Mouse (Mus musculus): ENCODE measurements around the gene Tmco5b.

Tmco5b gene

GRCm38 (mm10) chr2:113285432-113285831 is at the start of gene Tmco5b:
Tmco5b (plus strand) TSS chr2:113285732.
- DNase-seq, result no peak

DNA sequence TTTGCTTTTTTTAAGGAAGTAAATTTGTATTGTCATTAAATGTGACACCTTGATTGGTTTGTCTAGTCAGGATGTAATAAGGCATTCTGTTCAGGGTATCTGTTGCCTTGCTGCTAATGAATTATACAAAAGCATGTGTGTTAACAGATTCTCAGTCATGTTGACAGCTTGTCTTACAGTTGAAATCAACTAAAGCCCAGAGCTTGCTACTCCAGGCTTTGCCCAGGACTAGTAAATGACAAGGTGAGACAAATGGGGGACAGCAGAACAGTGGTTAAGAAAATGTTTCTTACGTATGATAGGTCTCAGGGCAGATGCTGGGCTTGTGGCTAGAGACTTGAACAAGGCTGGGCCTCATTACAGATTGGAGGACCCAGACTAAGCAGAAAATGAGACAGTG is 48.5 kb upstream of the Tmco5b start:
- DNase-seq, result no peak

DNA sequence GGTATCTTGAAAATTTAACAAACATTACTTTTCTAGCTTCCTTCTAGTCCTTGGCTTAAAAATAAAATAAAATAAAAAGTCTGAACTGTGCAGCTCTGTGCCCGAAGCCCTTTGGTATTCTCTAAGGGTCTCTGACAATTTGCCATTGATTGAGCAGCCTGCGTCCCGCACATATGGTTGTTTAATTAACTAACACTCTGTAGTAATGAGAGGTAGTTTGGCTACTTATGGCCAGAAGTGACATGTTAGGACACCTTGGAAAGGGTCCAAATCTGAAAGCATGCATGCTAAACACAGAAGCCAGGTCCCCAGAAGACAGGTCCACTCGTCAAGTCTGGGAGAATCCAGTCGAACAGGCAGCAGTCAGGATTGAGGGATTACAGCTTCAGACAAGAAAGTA is 46.7 kb upstream of the Tmco5b start:
- DNase-seq, result no peak

- no peak for DNase-seq
Observed at GRCm38 (mm10) chr2:113302349-113303239, 17.1 kb downstream of the Tmco5b start.

- DNase-seq, result no peak
Observed at GRCm38 (mm10) chr2:113303240-113303538, 17.7 kb downstream of the Tmco5b start.

DNA sequence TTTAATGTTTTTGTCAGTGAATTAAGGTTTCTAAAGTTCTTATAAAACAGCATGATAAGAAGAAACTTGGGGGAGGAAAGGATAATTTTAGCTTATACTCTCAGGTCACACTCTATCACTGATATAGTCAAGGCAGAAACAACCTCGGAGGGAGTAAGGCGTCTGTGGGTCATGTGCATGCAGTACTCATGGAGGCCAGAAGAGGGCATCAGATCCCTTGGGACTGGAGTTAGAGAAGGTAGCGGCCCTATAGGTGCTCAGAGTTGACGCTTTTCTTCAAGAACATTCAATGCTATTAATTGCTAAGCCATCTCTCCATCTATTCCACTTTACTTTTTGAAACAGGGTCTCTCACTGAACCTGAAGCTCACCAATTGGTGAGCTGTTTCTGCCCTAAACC is 19.8 kb downstream of the Tmco5b start:
- peak; percentile 72 for DNase-seq

- no peak for DNase-seq
Observed at GRCm38 (mm10) chr2:113311211-113311610, 25.7 kb downstream of the Tmco5b start.

- DNase-seq, result peak; percentile 70
Observed at GRCm38 (mm10) chr2:113323016-113323415, 37.5 kb downstream of the Tmco5b start.

DNA sequence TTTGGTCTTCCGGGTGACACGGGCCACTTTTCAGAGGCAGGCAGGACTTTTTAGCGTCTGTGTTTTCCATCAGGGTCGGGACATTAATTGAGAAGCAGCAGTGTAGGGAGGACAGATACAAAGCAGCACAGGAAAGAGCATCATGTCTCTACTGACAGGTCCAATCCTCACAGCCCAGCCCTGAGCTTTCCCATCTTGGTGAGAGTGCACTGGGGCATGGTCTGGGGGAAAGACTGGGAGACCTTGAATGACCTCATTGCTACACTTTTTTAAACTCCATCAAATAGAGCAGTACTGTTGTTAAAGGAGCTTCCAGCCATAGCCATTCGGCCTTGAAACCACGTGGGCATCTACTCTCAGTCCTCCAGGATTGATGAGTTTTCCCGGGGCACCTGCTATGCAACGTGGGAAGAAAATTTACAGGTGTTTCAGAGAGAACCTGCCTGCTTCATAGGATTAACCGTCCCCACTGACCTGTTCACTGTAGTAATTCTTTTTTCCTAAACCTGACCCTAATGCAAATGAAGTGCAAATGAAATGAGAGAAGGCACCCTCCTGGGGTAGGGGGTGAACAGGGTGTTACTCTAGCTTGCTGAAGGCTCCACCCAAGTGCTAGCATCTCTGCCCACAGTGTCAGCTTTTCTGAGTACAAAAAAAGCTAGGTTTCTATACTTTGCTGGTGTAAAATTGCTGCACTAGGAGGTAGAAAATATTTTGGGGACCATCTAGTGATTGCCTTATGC is 48.4 kb downstream of the Tmco5b start:
- DNase-seq, result no peak

DNA sequence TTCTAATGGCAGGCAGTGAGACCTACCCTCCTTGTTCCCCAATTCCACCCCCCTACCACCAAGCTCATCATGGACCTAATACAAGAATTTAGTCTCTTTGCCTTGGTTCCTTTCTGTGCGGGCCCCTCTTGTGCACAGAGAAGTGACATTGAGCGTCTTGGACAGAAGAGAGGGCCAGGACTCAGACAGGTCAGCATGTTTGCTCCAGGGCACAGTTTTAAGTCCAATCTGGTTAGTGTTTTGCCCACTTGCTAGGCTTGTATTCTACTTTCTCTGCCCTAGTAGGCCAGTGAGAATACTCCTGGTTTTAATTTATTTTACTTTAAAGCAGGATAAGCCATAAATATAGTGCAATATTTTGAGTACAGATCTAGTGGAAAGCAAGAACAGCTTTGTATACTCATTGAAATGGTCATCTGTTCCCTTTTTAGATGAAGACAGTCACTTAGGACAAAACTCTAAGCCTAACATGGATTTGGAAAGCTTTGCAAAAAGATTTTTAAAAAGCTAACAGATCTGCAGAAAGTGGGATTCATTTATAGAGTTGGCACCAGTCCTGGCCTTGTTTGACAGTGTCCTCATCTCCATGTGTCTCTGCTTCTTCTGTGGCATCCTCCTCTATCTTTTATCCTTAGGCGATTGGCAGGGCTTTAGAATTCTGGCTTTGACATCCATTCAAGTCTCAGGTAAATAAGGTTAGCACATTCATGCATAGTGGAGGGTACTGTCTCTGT is 50.2 kb downstream of the Tmco5b start:
- DNase-seq, result no peak

- no peak for DNase-seq
Observed at GRCm38 (mm10) chr2:113344536-113344935, 59.0 kb downstream of the Tmco5b start.
